Mouse (Mus musculus): ENCODE measurements around the gene Tbcd.

GRCm38 (mm10) chr11:121652547-121653305, 201.0 kb downstream of the Tbcd start:
- TF ChIP-seq CTCF (conservative IDR thresholded peaks at IDR 0.05; ENCODE audit: low read length) (peak; percentile 63), NANOG (IDR thresholded peaks at IDR 0.05; ENCODE audit: borderline replicate concordance, low read length) (no peak), POU5F1 (IDR thresholded peaks at IDR 0.05; ENCODE audit: borderline replicate concordance, low read length) (no peak)
